In genomic region chr2:104034832-104035472, GRCm38 (mm10) we compare ENCODE assay signal across 9 mouse cellular contexts. TPM values are rescaled to one million over a fixed set of nuclear protein-coding genes. Genes with fewer than 3 reads are reported as not detected.
DNase-seq lines count a peak whose midpoint lies in the region; ATAC-seq lines count a peak whose summit lies in the region.
"Had no signal": no experiment of that assay in that cellular context is flagged by ENCODE, and none has a peak within 500 bp of the region (broad histone marks: within the 10 kb centered on the region; RNA-seq: fewer than 3 reads in every experiment).

No protein-coding gene starts in this region.

- H3K27me3 ChIP-seq in midbrain, embryonic 15.5 days (replicated peaks), result no peaks in the 10 kb centered on the region
- H3K27me3 ChIP-seq: neural tube, embryonic 13.5 days had no signal

- peaks cover 7% of the 10 kb centered on the region for H3K4me1 ChIP-seq in midbrain, embryonic 15.5 days

- no peaks in the 10 kb centered on the region for H3K9me3 ChIP-seq in midbrain, embryonic 15.5 days
- H3K9me3 ChIP-seq: neural tube, embryonic 13.5 days had no signal

- no peak overlapping the region for H3K27ac ChIP-seq in midbrain, embryonic 15.5 days
- H3K27ac ChIP-seq: neural tube, embryonic 13.5 days had no signal

- ATAC-seq in midbrain, embryonic 15.5 days (replicated peaks), result 0 out of 2 replicates have a peak, but pooled peaks have one; percentile 66

- peak; percentile 58 for DNase-seq in 416B (ENCODE audit: low read depth)
- peak; percentile 84 for DNase-seq in NIH3T3 (ENCODE audit: low read depth)
- peak; percentile 56 for DNase-seq in cerebellum, adult 9-11 months
- DNase-seq in frontal cortex, adult 2 months (ENCODE audit: extremely low spot score in 1 of 2, low spot score in 1 of 2), result peak; percentile 40 to 86
- DNase-seq in kidney, adult 18-20 months, result peak; percentile 66
- peak; percentile 47 for DNase-seq in left cerebral cortex, postnatal 4 days
- DNase-seq in spleen, postnatal 4 days (ENCODE audit: low spot score in 2 of 2), result peak; percentile 72 to 81

- no peak overlapping the region for H3K4me3 ChIP-seq in midbrain, embryonic 15.5 days
- H3K4me3 ChIP-seq: neural tube, embryonic 13.5 days had no signal

- peaks cover 15% of the 10 kb centered on the region; the same call in 1 of the 2 replicates for H3K36me3 ChIP-seq in midbrain, embryonic 15.5 days (replicated peaks)

- intact Hi-C loops in left cerebral cortex, postnatal 4 days (cut with DNase I), result loop anchor here (10.0 kb wide), 1 partner anchor 390 kb away; no protein-coding TSS in a partner anchor

- H3K4me2 ChIP-seq in midbrain, embryonic 15.5 days, result no peak overlapping the region
- H3K4me2 ChIP-seq: neural tube, embryonic 13.5 days had no signal

- WGBS in midbrain, embryonic 15.5 days, result 31% methylated on average over 3 of the region's 3 CpGs

- H3K9ac ChIP-seq in midbrain, embryonic 15.5 days, result no peak overlapping the region
- H3K9ac ChIP-seq: neural tube, embryonic 13.5 days had no signal

RNA-seq across cellular contexts. Expression of gene 4931422A03Rik, which starts 6.8 kb away (rescaled TPM):
- not detected in 2 replicates for polyA plus RNA-seq in frontal cortex, adult 2 months (2012; rRNA removed)
- not detected for total RNA-seq in left cerebral cortex, postnatal 4 days (2021)
- 3.7 and 3.8 TPM in 2 replicates for polyA plus RNA-seq in midbrain, embryonic 15.5 days (2015; fragmentation: Nextera tagmentation; extraction: Ambion mirVana)

RNA-seq across cellular contexts. Expression of gene Fbxo3, which starts 7.4 kb away (rescaled TPM):
- polyA plus RNA-seq in frontal cortex, adult 2 months (2012; rRNA removed), result 50.2 and 53.9 TPM in 2 replicates
- total RNA-seq in left cerebral cortex, postnatal 4 days (2021), result 10 to 100 TPM; 46.9 to 47.2 TPM
- polyA plus RNA-seq in midbrain, embryonic 15.5 days (2015; fragmentation: Nextera tagmentation; extraction: Ambion mirVana), result 73.4 and 76.2 TPM in 2 replicates

RNA-seq across cellular contexts. Expression of gene Gm10912, which starts 30.7 kb away (rescaled TPM):
- polyA plus RNA-seq in frontal cortex, adult 2 months (2012; rRNA removed), result 0.38 and 0.46 TPM in 2 replicates
- under 1 TPM in 1 of 2 experiments, not detected in 1; 0.22 TPM for total RNA-seq in left cerebral cortex, postnatal 4 days (2021)
- polyA plus RNA-seq in midbrain, embryonic 15.5 days (2015; fragmentation: Nextera tagmentation; extraction: Ambion mirVana), result not detected in 2 replicates
- polyA plus RNA-seq: neural tube, embryonic 13.5 days had no signal

RNA-seq across cellular contexts. Expression of gene Gm10799, which starts 33.4 kb away (rescaled TPM):
- polyA plus RNA-seq in frontal cortex, adult 2 months (2012; rRNA removed), result not detected in 2 replicates
- not detected for total RNA-seq in left cerebral cortex, postnatal 4 days (2021)
- not detected in 2 replicates for polyA plus RNA-seq in midbrain, embryonic 15.5 days (2015; fragmentation: Nextera tagmentation; extraction: Ambion mirVana)
- polyA plus RNA-seq: neural tube, embryonic 13.5 days had no signal

RNA-seq across cellular contexts. Expression of gene Cd59b, which starts 34.7 kb away (rescaled TPM):
- 4.0 and 6.1 TPM in 2 replicates for polyA plus RNA-seq in frontal cortex, adult 2 months (2012; rRNA removed)
- total RNA-seq in left cerebral cortex, postnatal 4 days (2021), result under 1 TPM in 1 of 2 experiments, not detected in 1; 0.94 TPM
- 0.92 and 1.2 TPM in 2 replicates for polyA plus RNA-seq in midbrain, embryonic 15.5 days (2015; fragmentation: Nextera tagmentation; extraction: Ambion mirVana)
